Mouse (Mus musculus): ENCODE measurements at regions not wholly inside any gene's neighbourhood (a gene's known extent, or its start where the extent isn't known, plus 50 kb on each side); places are given as distances from the start of the nearest gene placed in this dataset.

- WGBS, result 77% methylated on average over 6 of the region's 6 CpGs
- DNase-seq (ENCODE audit: low spot score, missing footprints), result no peak
- peaks cover 8% of the 10 kb centered on the region for H3K4me1 ChIP-seq (ENCODE audit: control insufficient read depth, insufficient read depth, low read length)
- no peak for ATAC-seq (ENCODE audit: low FRiP score)
- H3K27me3 ChIP-seq (ENCODE audit: control insufficient read depth, insufficient read depth, low read length), result no peaks in the 10 kb centered on the region
- H3K4me2 ChIP-seq, result no peak overlapping the region
- H3K4me3 ChIP-seq (ENCODE audit: low read depth, low read length), result no peak overlapping the region
- no peak overlapping the region for H3K9ac ChIP-seq (ENCODE audit: low read length)
- no peaks in the 10 kb centered on the region for H3K36me3 ChIP-seq (ENCODE audit: control insufficient read depth, insufficient read depth, low read length)
- no peak overlapping the region for H3K27ac ChIP-seq (ENCODE audit: low read depth, low read length)
- no peaks in the 10 kb centered on the region for H3K9me3 ChIP-seq (ENCODE audit: control insufficient read depth, low read length)
Observed at GRCm38 (mm10) chr6:126481257-126481656, 54.0 kb downstream of the Kcna5 start.

- no peak overlapping the region for H3K4me3 ChIP-seq (ENCODE audit: low read depth, low read length)
- WGBS, result 9% methylated on average over 2 of the region's 2 CpGs
- no peaks in the 10 kb centered on the region for H3K36me3 ChIP-seq (ENCODE audit: control insufficient read depth, insufficient read depth, low read length)
- no peaks in the 10 kb centered on the region for H3K9me3 ChIP-seq (ENCODE audit: control insufficient read depth, low read length)
- no peak overlapping the region for H3K9ac ChIP-seq (ENCODE audit: low read length)
- H3K4me1 ChIP-seq (ENCODE audit: control insufficient read depth, insufficient read depth, low read length), result peaks cover 8% of the 10 kb centered on the region
- H3K4me2 ChIP-seq, result no peak overlapping the region
- no peaks in the 10 kb centered on the region for H3K27me3 ChIP-seq (ENCODE audit: control insufficient read depth, insufficient read depth, low read length)
- H3K27ac ChIP-seq (ENCODE audit: low read depth, low read length), result no peak overlapping the region
- DNase-seq (ENCODE audit: low spot score, missing footprints) (no peak), ATAC-seq (ENCODE audit: low FRiP score) (peak; percentile 65; the same call in 1 of the 2 replicates)
Observed at GRCm38 (mm10) chr6:126477506-126477905, 57.7 kb downstream of the Kcna5 start.

- no peak overlapping the region for H3K4me2 ChIP-seq
- no peak overlapping the region for H3K9ac ChIP-seq (ENCODE audit: low read length)
- no peaks in the 10 kb centered on the region for H3K9me3 ChIP-seq (ENCODE audit: control insufficient read depth, low read length)
- no peak for DNase-seq (ENCODE audit: low spot score, missing footprints)
- WGBS, result 77% methylated on average over 1 of the region's 1 CpGs
- no peak for ATAC-seq (ENCODE audit: low FRiP score)
- no peaks in the 10 kb centered on the region for H3K27me3 ChIP-seq (ENCODE audit: control insufficient read depth, insufficient read depth, low read length)
- H3K4me3 ChIP-seq (ENCODE audit: low read depth, low read length), result no peak overlapping the region
- no peaks in the 10 kb centered on the region for H3K36me3 ChIP-seq (ENCODE audit: control insufficient read depth, insufficient read depth, low read length)
- H3K4me1 ChIP-seq (ENCODE audit: control insufficient read depth, insufficient read depth, low read length), result peaks cover 8% of the 10 kb centered on the region
- H3K27ac ChIP-seq (ENCODE audit: low read depth, low read length), result no peak overlapping the region
Observed at GRCm38 (mm10) chr6:126476758-126477157, 58.5 kb downstream of the Kcna5 start.

GRCm38 (mm10) chr6:126475555-126475954, 59.7 kb downstream of the Kcna5 start:
- H3K4me3 ChIP-seq (ENCODE audit: low read depth, low read length), result no peak overlapping the region
- no peak overlapping the region for H3K4me2 ChIP-seq
- peaks cover 8% of the 10 kb centered on the region for H3K4me1 ChIP-seq (ENCODE audit: control insufficient read depth, insufficient read depth, low read length)
- H3K9ac ChIP-seq (ENCODE audit: low read length), result no peak overlapping the region
- 88% methylated on average over 8 of the region's 8 CpGs for WGBS
- no peaks in the 10 kb centered on the region for H3K36me3 ChIP-seq (ENCODE audit: control insufficient read depth, insufficient read depth, low read length)
- DNase-seq (ENCODE audit: low spot score, missing footprints) (no peak), ATAC-seq (ENCODE audit: low FRiP score) (no peak)
- no peak overlapping the region for H3K27ac ChIP-seq (ENCODE audit: low read depth, low read length)
- no peaks in the 10 kb centered on the region for H3K27me3 ChIP-seq (ENCODE audit: control insufficient read depth, insufficient read depth, low read length)
- no peaks in the 10 kb centered on the region for H3K9me3 ChIP-seq (ENCODE audit: control insufficient read depth, low read length)

- H3K9me3 ChIP-seq (ENCODE audit: control insufficient read depth, low read length), result no peaks in the 10 kb centered on the region
- 84% methylated on average over 1 of the region's 1 CpGs for WGBS
- ATAC-seq (ENCODE audit: low FRiP score), result no peak
- no peaks in the 10 kb centered on the region for H3K36me3 ChIP-seq (ENCODE audit: control insufficient read depth, insufficient read depth, low read length)
- no peak overlapping the region for H3K9ac ChIP-seq (ENCODE audit: low read length)
- DNase-seq (ENCODE audit: low spot score, missing footprints), result no peak
- H3K4me2 ChIP-seq, result no peak overlapping the region
- no peak overlapping the region for H3K27ac ChIP-seq (ENCODE audit: low read depth, low read length)
- H3K4me1 ChIP-seq (ENCODE audit: control insufficient read depth, insufficient read depth, low read length), result no peaks in the 10 kb centered on the region
- H3K4me3 ChIP-seq (ENCODE audit: low read depth, low read length), result no peak overlapping the region
- no peaks in the 10 kb centered on the region for H3K27me3 ChIP-seq (ENCODE audit: control insufficient read depth, insufficient read depth, low read length)
Observed at GRCm38 (mm10) chr6:126453751-126454150, 81.5 kb downstream of the Kcna5 start.

GRCm38 (mm10) chr6:126445519-126445918, 89.7 kb downstream of the Kcna5 start:
- Histone ChIP-seq H3K36me3 (ENCODE audit: control insufficient read depth, insufficient read depth, low read length) (no peaks in the 10 kb centered on the region), H3K27me3 (ENCODE audit: control insufficient read depth, insufficient read depth, low read length) (no peaks in the 10 kb centered on the region), H3K4me1 (ENCODE audit: control insufficient read depth, insufficient read depth, low read length) (no peaks in the 10 kb centered on the region), H3K27ac (ENCODE audit: low read depth, low read length) (no peak overlapping the region), H3K9me3 (ENCODE audit: control insufficient read depth, low read length) (no peaks in the 10 kb centered on the region), H3K4me2 (no peak overlapping the region), H3K4me3 (ENCODE audit: low read depth, low read length) (no peak overlapping the region), H3K9ac (ENCODE audit: low read length) (no peak overlapping the region)
- WGBS, result 34% methylated on average over 3 of the region's 3 CpGs
- ATAC-seq (ENCODE audit: low FRiP score) (no peak), DNase-seq (ENCODE audit: low spot score, missing footprints) (no peak)

GRCm38 (mm10) chr6:126440254-126440653, 95.0 kb downstream of the Kcna5 start:
- ATAC-seq (ENCODE audit: low FRiP score) (no peak), DNase-seq (ENCODE audit: low spot score, missing footprints) (no peak)
- H3K4me3 ChIP-seq (ENCODE audit: low read depth, low read length), result no peak overlapping the region
- no peak overlapping the region for H3K9ac ChIP-seq (ENCODE audit: low read length)
- no peak overlapping the region for H3K27ac ChIP-seq (ENCODE audit: low read depth, low read length)
- H3K27me3 ChIP-seq (ENCODE audit: control insufficient read depth, insufficient read depth, low read length), result no peaks in the 10 kb centered on the region
- no peak overlapping the region for H3K4me2 ChIP-seq
- WGBS, result 84% methylated on average over 1 of the region's 1 CpGs
- no peaks in the 10 kb centered on the region for H3K4me1 ChIP-seq (ENCODE audit: control insufficient read depth, insufficient read depth, low read length)
- H3K36me3 ChIP-seq (ENCODE audit: control insufficient read depth, insufficient read depth, low read length), result no peaks in the 10 kb centered on the region
- H3K9me3 ChIP-seq (ENCODE audit: control insufficient read depth, low read length), result no peaks in the 10 kb centered on the region

- no peak overlapping the region for H3K27ac ChIP-seq (ENCODE audit: low read depth, low read length)
- H3K9me3 ChIP-seq (ENCODE audit: control insufficient read depth, low read length), result no peaks in the 10 kb centered on the region
- H3K9ac ChIP-seq (ENCODE audit: low read length), result no peak overlapping the region
- H3K4me3 ChIP-seq (ENCODE audit: low read depth, low read length), result no peak overlapping the region
- no peaks in the 10 kb centered on the region for H3K36me3 ChIP-seq (ENCODE audit: control insufficient read depth, insufficient read depth, low read length)
- ATAC-seq (ENCODE audit: low FRiP score), result no peak
- H3K27me3 ChIP-seq (ENCODE audit: control insufficient read depth, insufficient read depth, low read length), result no peaks in the 10 kb centered on the region
- no peak overlapping the region for H3K4me2 ChIP-seq
- H3K4me1 ChIP-seq (ENCODE audit: control insufficient read depth, insufficient read depth, low read length), result no peaks in the 10 kb centered on the region
- DNase-seq (ENCODE audit: low spot score, missing footprints), result no peak
- 78% methylated on average over 1 of the region's 1 CpGs for WGBS
Observed at GRCm38 (mm10) chr6:126437976-126438736, 97.1 kb downstream of the Kcna5 start.

- ATAC-seq (ENCODE audit: low FRiP score) (no peak), DNase-seq (ENCODE audit: low spot score, missing footprints) (no peak)
- Histone ChIP-seq H3K9ac (ENCODE audit: low read length) (no peak overlapping the region), H3K4me3 (ENCODE audit: low read depth, low read length) (no peak overlapping the region), H3K9me3 (ENCODE audit: control insufficient read depth, low read length) (no peaks in the 10 kb centered on the region), H3K4me1 (ENCODE audit: control insufficient read depth, insufficient read depth, low read length) (no peaks in the 10 kb centered on the region), H3K4me2 (no peak overlapping the region), H3K27me3 (ENCODE audit: control insufficient read depth, insufficient read depth, low read length) (no peaks in the 10 kb centered on the region), H3K27ac (ENCODE audit: low read depth, low read length) (no peak overlapping the region), H3K36me3 (ENCODE audit: control insufficient read depth, insufficient read depth, low read length) (no peaks in the 10 kb centered on the region)
Observed at GRCm38 (mm10) chr6:126427208-126427607, 108.0 kb downstream of the Kcna5 start.

Measured in midbrain, embryonic 11.5 days (tissue).